Mouse (Mus musculus): ENCODE data around the gene Gnao1. TPM values are rescaled to one million over a fixed set of nuclear protein-coding genes. Genes with fewer than 3 reads are reported as not detected.

The Gnao1 gene
- total and polyA plus RNA-seq, 3 experiments = 1.1 to 13.5 (median 3.5) TPM

DNA sequence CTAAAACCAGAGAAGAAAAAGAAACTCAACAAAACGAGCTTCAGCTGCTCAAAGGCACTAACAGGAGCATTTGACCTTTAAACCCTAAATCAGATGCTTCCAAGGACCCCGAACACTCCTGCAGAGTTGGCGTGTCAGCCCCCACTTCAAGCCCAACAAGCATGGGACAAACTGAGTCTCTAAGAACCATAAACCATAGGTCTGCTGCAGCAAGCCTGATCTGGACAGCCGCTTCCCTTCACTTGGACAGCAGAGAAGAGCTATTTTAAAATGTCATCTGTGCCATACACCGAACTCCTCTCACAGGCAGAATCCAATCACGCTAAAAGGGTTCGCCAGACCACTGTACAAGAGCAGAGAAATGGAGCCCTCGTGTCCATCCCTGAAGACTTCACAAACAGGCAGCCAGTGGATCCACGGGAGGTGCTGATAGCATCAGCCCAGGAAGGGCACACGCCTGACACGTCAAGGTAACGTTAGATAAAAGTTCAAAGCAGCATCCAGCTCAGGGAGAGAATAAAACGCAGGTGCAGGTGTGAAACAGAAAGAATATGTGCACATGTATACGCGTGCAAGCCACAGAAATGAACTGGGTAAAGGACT, 199.6 kb downstream of the Gnao1 start:
- peak overlapping the region in 1 of 3 experiments; percentile 2 for H3K4me3 ChIP-seq (replicated peaks in 1 of 3; ENCODE audit: low read depth in 2 of 3, low read length in 2 of 3, poor library complexity in 1 of 3)
- in situ Hi-C loops (cut with MboI; ENCODE audit: low pct_ligation_motif_present, low pct_unique_long_range_greater_than_20kb, low sequenced_read_pairs) (no loop called here), dilution Hi-C loops (cut with MboI; ENCODE audit: extremely low pct_ligation_motif_present, extremely low pct_unique_long_range_greater_than_20kb, low sequenced_read_pairs) (no loop called here)
- DNase-seq (ENCODE audit: extremely low read depth) = no peak
- peaks cover 7 to 23% of the 10 kb centered on the region in 2 experiments for H3K36me3 ChIP-seq (replicated peaks in 1 of 2; ENCODE audit: control insufficient read depth in 1 of 2, insufficient read depth in 1 of 2, low read length in 1 of 2)
- no peaks in the 10 kb centered on the region for H3K27me3 ChIP-seq (replicated peaks)
- TF ChIP-seq TBP (conservative IDR thresholded peaks at IDR 0.05; ENCODE audit: low read depth, low read length) (no peak), NRF1 (IDR thresholded peaks at IDR 0.05; ENCODE audit: low read depth, low read length) (no peak)
- H3K4me1 ChIP-seq (ENCODE audit: control insufficient read depth in 1 of 2, insufficient read depth in 2 of 2) = peaks cover 12 to 47% of the 10 kb centered on the region in 2 experiments
- H3K79me2 ChIP-seq (replicated peaks; ENCODE audit: control insufficient read depth, extremely low read depth, insufficient read depth, poor library complexity, severe bottlenecking) = peaks cover 58% of the 10 kb centered on the region
- H3K27ac ChIP-seq (ENCODE audit: insufficient read depth, low read depth) = peak overlapping the region; percentile 67
- H3K9me3 ChIP-seq (replicated peaks; ENCODE audit: low read length) = no peaks in the 10 kb centered on the region
- no peak overlapping the region for H3K9ac ChIP-seq (ENCODE audit: insufficient read depth, low read depth)
- H3K4me2 ChIP-seq (ENCODE audit: insufficient read depth, low read depth, poor library complexity, severe bottlenecking) = peak overlapping the region; percentile 97; the same call in 1 of the 2 replicates

GRCm38 (mm10) chr8:94010101-94010705, 200.4 kb downstream of the Gnao1 start:
- dilution Hi-C loops (cut with MboI; ENCODE audit: extremely low pct_ligation_motif_present, extremely low pct_unique_long_range_greater_than_20kb, low sequenced_read_pairs) (no loop called here), in situ Hi-C loops (cut with MboI; ENCODE audit: low pct_ligation_motif_present, low pct_unique_long_range_greater_than_20kb, low sequenced_read_pairs) (no loop called here)
- Histone ChIP-seq H3K4me1 (ENCODE audit: control insufficient read depth in 1 of 2, insufficient read depth in 2 of 2) (peaks cover 7 to 38% of the 10 kb centered on the region in 2 experiments), H3K9me3 (replicated peaks; ENCODE audit: low read length) (no peaks in the 10 kb centered on the region), H3K4me3 (replicated peaks in 1 of 3; ENCODE audit: low read depth in 2 of 3, low read length in 2 of 3, poor library complexity in 1 of 3) (peak overlapping the region; percentile 13 to 96 (median 68)), H3K27ac (ENCODE audit: insufficient read depth, low read depth) (peak overlapping the region; percentile 67), H3K9ac (ENCODE audit: insufficient read depth, low read depth) (peak overlapping the region; percentile 82), H3K27me3 (replicated peaks) (no peaks in the 10 kb centered on the region), H3K79me2 (replicated peaks; ENCODE audit: control insufficient read depth, extremely low read depth, insufficient read depth, poor library complexity, severe bottlenecking) (peaks cover 56% of the 10 kb centered on the region), H3K4me2 (ENCODE audit: insufficient read depth, low read depth, poor library complexity, severe bottlenecking) (peak overlapping the region; percentile 97), H3K36me3 (replicated peaks in 1 of 2; ENCODE audit: control insufficient read depth in 1 of 2, insufficient read depth in 1 of 2, low read length in 1 of 2) (peaks cover 3 to 21% of the 10 kb centered on the region in 2 experiments)
- TF ChIP-seq NRF1 (IDR thresholded peaks at IDR 0.05; ENCODE audit: low read depth, low read length) = 0 out of 2 replicates have a peak, but pooled peaks have one; percentile 11
- no peak for TF ChIP-seq UBTF (IDR thresholded peaks at IDR 0.05; ENCODE audit: low read depth, low read length)
- TF ChIP-seq ELF1 (IDR thresholded peaks at IDR 0.05; ENCODE audit: low read depth, low read length) = no peak
- peak; percentile 62; the same call in 1 of the 2 replicates for TF ChIP-seq JUN (IDR thresholded peaks at IDR 0.05; ENCODE audit: insufficient read depth, low read depth, low read length)
- TF ChIP-seq MXI1 (IDR thresholded peaks at IDR 0.05; ENCODE audit: low read depth, low read length) = peak; percentile 55; the same call in 1 of the 2 replicates
- peak; percentile 71 for TF ChIP-seq EP300 (IDR thresholded peaks at IDR 0.05; ENCODE audit: low read length)
- TF ChIP-seq TBP (conservative IDR thresholded peaks at IDR 0.05; ENCODE audit: low read depth, low read length) = peak; percentile 70
- TF ChIP-seq NELFE (IDR thresholded peaks at IDR 0.05; ENCODE audit: low read depth, low read length) = no peak
- TF ChIP-seq ETS1 (conservative IDR thresholded peaks at IDR 0.05; ENCODE audit: low read depth, low read length) = peak; percentile 77
- peak; percentile 56; the same call in 1 of the 2 replicates for TF ChIP-seq CHD2 (IDR thresholded peaks at IDR 0.05; ENCODE audit: low read length)
- 0 out of 2 replicates have a peak, but pooled peaks have one; percentile 23 for TF ChIP-seq POLR2A (IDR thresholded peaks at IDR 0.05; ENCODE audit: low read depth, low read length)
- TF ChIP-seq ZKSCAN1 (IDR thresholded peaks at IDR 0.05; ENCODE audit: borderline replicate concordance, low read depth, low read length) = no peak
- TF ChIP-seq MAX (IDR thresholded peaks at IDR 0.05; ENCODE audit: low read length) = peak; percentile 60; the same call in 1 of the 2 replicates
- peak; percentile 39; the same call in 1 of the 2 replicates for TF ChIP-seq BHLHE40 (IDR thresholded peaks at IDR 0.05; ENCODE audit: low read depth, low read length)
- TF ChIP-seq IRF4 (IDR thresholded peaks at IDR 0.05; ENCODE audit: low read depth, low read length) = peak; percentile 70
- 0 out of 2 replicates have a peak, but pooled peaks have one; percentile 31 for TF ChIP-seq TCF12 (IDR thresholded peaks at IDR 0.05; ENCODE audit: low read depth, low read length)
- peak; percentile 62 for TF ChIP-seq JUND (conservative IDR thresholded peaks at IDR 0.05; ENCODE audit: low read depth, low read length)
- 0 out of 2 replicates have a peak, but pooled peaks have one; percentile 2 for TF ChIP-seq HCFC1 (IDR thresholded peaks at IDR 0.05; ENCODE audit: low read depth, low read length)
- TF ChIP-seq SIN3A (IDR thresholded peaks at IDR 0.05; ENCODE audit: low read length) = peak; percentile 78; the same call in 1 of the 2 replicates
- no peak for TF ChIP-seq ZC3H11A (IDR thresholded peaks at IDR 0.05; ENCODE audit: low read depth, low read length)
- peak; percentile 32; the same call in 1 of the 2 replicates for TF ChIP-seq RCOR1 (conservative IDR thresholded peaks at IDR 0.05; ENCODE audit: low read depth, low read length)
- peak; percentile 62 for TF ChIP-seq MYC (IDR thresholded peaks at IDR 0.05; ENCODE audit: low read depth, low read length)
- DNase-seq (ENCODE audit: extremely low read depth) = peak; percentile 68

Measured in CH12.LX (cell line).